Mouse (Mus musculus): ENCODE results near the gene Crot. TPM values are rescaled to one million over a fixed set of nuclear protein-coding genes. Genes with fewer than 3 reads are reported as not detected.

Gene Crot
- polyA plus RNA-seq, 1 experiment from 2014 or later, result 40.8 TPM

- no peak overlapping the region for H3K4me3 ChIP-seq
- DNase-seq (ENCODE audit: low spot score), result no peak
- H3K36me3 ChIP-seq, result no peaks in the 10 kb centered on the region
- WGBS, result 62% methylated on average over 6 of the region's 6 CpGs
- no peaks in the 10 kb centered on the region for H3K4me1 ChIP-seq
- H3K27ac ChIP-seq, result no peak overlapping the region
- H3K9me3 ChIP-seq (replicated peaks), result no peaks in the 10 kb centered on the region
- H3K27me3 ChIP-seq (ENCODE audit: low read depth, poor library complexity, severe bottlenecking), result no peaks in the 10 kb centered on the region
Measured at GRCm38 (mm10) chr5:8917069-8917468, 80.1 kb downstream of the Crot start.

- Histone ChIP-seq H3K4me1 (no peaks in the 10 kb centered on the region), H3K27ac (no peak overlapping the region), H3K9me3 (replicated peaks) (no peaks in the 10 kb centered on the region), H3K36me3 (no peaks in the 10 kb centered on the region), H3K27me3 (ENCODE audit: low read depth, poor library complexity, severe bottlenecking) (no peaks in the 10 kb centered on the region), H3K4me3 (no peak overlapping the region)
- 92% methylated on average over 2 of the region's 2 CpGs for WGBS
- no peak for DNase-seq (ENCODE audit: low spot score)
Measured at GRCm38 (mm10) chr5:8916400-8916799, 80.7 kb downstream of the Crot start.

Other genes with a start within 250 kb of the Crot start
- gene Abcb1b, start 199.2 kb downstream of the Crot start, polyA plus RNA-seq (2016; fragmentation: Nextera tagmentation; extraction: Ambion mirVana), result 0.83 and 1.1 TPM in 2 replicates
- 0.19 TPM in 2 replicates for gene Abcb4, start 103.6 kb downstream of the Crot start, polyA plus RNA-seq (2016; fragmentation: Nextera tagmentation; extraction: Ambion mirVana)
- gene Tmem243, start 103.3 kb upstream of the Crot start, polyA plus RNA-seq (2016; fragmentation: Nextera tagmentation; extraction: Ambion mirVana), result 20.9 and 23.7 TPM in 2 replicates
- gene Dmtf1, start 164.5 kb upstream of the Crot start, polyA plus RNA-seq (2016; fragmentation: Nextera tagmentation; extraction: Ambion mirVana), result 52.7 and 58.5 TPM in 2 replicates